Mouse (Mus musculus): ENCODE data around the gene Disp3. TPM values are rescaled to one million over a fixed set of nuclear protein-coding genes. Genes with fewer than 3 reads are reported as not detected.
A peak's percentile ranks its signal among the peaks of the same experiment; 100 is the strongest.

Gene Disp3
- polyA plus RNA-seq (2016; fragmentation: Nextera tagmentation; extraction: Ambion mirVana) = 7.8 and 9.4 TPM in 2 replicates

DNA sequence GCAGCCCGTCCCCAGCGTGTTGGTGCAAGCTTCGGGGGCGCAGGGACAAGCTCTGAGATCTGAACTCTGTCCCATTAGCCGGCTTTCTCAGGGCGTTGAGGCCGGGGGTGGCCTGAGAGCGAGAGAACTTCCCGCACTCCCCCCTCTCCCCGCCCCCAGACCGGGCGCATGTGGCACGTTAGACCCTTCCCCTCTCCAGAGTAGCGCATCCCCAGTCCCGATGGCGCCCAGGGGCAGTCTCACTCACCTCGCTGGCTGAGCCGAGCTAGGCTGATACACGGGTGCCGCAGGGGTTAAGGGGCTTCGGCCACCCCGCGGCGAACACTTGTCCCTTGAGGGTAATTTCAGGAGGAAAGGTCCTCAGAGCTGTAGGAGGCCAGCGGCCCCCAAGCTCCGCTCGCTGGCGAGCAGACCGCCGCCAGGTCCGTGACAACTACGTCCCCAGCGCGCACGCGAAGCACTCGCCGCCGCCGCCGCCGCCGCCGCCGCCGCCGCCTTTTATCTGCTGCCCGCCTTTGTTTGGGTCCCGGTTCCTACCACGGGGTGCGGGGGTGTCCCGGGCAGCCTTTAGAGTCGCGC lies at the start of gene Disp3:
Gene Disp3, minus strand, starts transcription at position 490 of the 579 bp plus-strand sequence.
- H3K9ac ChIP-seq (replicated peaks) = peak within 1 kb of the TSS; percentile 68
- peak within 1 kb of the TSS; percentile 53 for H3K4me3 ChIP-seq
- ATAC-seq (ENCODE audit: low FRiP score, low read depth) = peak; percentile 72
- under 1% methylated on average over 51 of the region's 54 CpGs for WGBS
- peaks cover 50% of the 10 kb centered on the region for H3K4me1 ChIP-seq
- H3K27me3 ChIP-seq = peaks cover 43% of the 10 kb centered on the region
- peak within 1 kb of the TSS; percentile 56 for H3K27ac ChIP-seq (replicated peaks)
- H3K4me2 ChIP-seq (replicated peaks) = peak within 1 kb of the TSS; percentile 86
- H3K9me3 ChIP-seq = no peaks in the 10 kb centered on the region
- H3K36me3 ChIP-seq = no peaks in the 10 kb centered on the region

DNA sequence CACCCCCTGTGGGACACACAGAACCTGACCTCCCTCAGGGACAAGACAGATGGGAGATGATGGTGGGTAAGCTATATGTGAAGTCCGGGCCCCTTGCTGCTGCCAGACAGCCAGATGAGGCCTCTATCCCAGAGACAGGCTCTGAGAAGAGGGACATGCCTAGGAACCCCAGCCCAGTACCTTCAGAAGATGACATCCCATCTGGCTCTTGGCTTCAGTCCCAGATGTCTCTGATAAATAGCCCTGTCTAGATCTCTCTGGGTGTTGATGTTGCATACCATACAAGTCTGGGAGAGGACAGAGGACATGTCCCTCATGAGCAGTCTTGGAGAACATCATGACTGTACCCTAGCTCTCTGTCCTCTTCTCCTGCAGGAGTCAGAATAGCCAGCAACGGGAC lies 42.5 kb upstream of the Disp3 start:
- no peak for ATAC-seq (ENCODE audit: low FRiP score, low read depth)
- 85% methylated on average over 2 of the region's 2 CpGs for WGBS
- Histone ChIP-seq H3K9ac (replicated peaks) (no peak overlapping the region), H3K27ac (replicated peaks) (no peak overlapping the region), H3K36me3 (no peaks in the 10 kb centered on the region), H3K4me2 (replicated peaks) (no peak overlapping the region), H3K4me3 (no peak overlapping the region), H3K4me1 (peaks cover 35% of the 10 kb centered on the region), H3K27me3 (peaks cover 18% of the 10 kb centered on the region; the same call in 1 of the 2 replicates), H3K9me3 (no peaks in the 10 kb centered on the region)

DNA sequence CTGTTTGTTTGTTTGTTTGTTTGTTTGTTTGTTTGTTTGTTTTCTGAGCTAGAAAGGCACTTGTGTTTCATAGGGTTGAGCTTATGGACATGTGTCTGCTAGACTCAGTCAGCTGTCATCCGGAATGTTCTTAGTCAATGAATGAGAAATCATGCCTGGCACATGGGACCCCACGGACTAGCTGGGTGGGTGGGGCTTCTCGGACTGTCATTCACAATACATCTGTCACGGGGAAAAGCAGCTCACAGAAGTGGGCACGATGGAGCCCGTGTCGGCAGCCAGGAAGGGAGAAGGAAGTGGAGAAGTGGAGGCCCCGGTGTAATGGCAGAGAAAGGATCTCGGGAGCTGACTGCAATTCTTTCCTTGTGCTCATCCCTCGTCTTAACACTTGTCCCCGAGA lies 41.7 kb upstream of the Disp3 start:
- H3K36me3 ChIP-seq = no peaks in the 10 kb centered on the region
- H3K4me2 ChIP-seq (replicated peaks) = no peak overlapping the region
- H3K9ac ChIP-seq (replicated peaks) = 0 out of 2 replicates have a peak overlapping the region, but pooled peaks have one; percentile 24
- H3K4me3 ChIP-seq = no peak overlapping the region
- peaks cover 26% of the 10 kb centered on the region; the same call in 1 of the 2 replicates for H3K27me3 ChIP-seq
- ATAC-seq (ENCODE audit: low FRiP score, low read depth) = no peak
- no peak overlapping the region for H3K27ac ChIP-seq (replicated peaks)
- peaks cover 44% of the 10 kb centered on the region for H3K4me1 ChIP-seq
- no peaks in the 10 kb centered on the region for H3K9me3 ChIP-seq
- WGBS = 28% methylated on average over 11 of the region's 11 CpGs

DNA sequence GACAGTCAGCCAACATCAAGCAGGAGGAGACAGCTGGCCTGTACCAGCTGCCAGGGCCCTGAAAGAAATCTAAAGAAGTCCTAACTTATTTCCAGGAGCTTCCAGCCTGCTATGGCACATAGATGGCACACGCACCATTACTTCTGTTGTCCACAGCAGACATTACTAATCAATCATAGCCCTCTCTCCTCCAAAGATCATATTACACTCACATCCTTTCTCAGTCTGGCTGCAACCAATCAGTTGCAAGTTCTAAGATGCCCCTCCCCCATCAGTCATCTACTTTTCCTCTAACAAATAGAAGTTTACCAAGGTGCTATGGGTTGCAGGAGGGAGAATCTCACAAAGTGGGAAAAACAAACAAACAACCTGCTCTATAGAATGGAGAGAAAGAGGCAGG lies 40.5 kb upstream of the Disp3 start:
- peaks cover 33% of the 10 kb centered on the region; the same call in 1 of the 2 replicates for H3K27me3 ChIP-seq
- 96% methylated on average over 1 of the region's 1 CpGs for WGBS
- no peaks in the 10 kb centered on the region for H3K9me3 ChIP-seq
- H3K4me2 ChIP-seq (replicated peaks) = no peak overlapping the region
- no peaks in the 10 kb centered on the region for H3K36me3 ChIP-seq
- H3K4me3 ChIP-seq = no peak overlapping the region
- H3K9ac ChIP-seq (replicated peaks) = no peak overlapping the region
- peak overlapping the region; percentile 77; the same call in 1 of the 2 replicates for H3K27ac ChIP-seq (replicated peaks)
- peaks cover 45% of the 10 kb centered on the region for H3K4me1 ChIP-seq
- no peak for ATAC-seq (ENCODE audit: low FRiP score, low read depth)

DNA sequence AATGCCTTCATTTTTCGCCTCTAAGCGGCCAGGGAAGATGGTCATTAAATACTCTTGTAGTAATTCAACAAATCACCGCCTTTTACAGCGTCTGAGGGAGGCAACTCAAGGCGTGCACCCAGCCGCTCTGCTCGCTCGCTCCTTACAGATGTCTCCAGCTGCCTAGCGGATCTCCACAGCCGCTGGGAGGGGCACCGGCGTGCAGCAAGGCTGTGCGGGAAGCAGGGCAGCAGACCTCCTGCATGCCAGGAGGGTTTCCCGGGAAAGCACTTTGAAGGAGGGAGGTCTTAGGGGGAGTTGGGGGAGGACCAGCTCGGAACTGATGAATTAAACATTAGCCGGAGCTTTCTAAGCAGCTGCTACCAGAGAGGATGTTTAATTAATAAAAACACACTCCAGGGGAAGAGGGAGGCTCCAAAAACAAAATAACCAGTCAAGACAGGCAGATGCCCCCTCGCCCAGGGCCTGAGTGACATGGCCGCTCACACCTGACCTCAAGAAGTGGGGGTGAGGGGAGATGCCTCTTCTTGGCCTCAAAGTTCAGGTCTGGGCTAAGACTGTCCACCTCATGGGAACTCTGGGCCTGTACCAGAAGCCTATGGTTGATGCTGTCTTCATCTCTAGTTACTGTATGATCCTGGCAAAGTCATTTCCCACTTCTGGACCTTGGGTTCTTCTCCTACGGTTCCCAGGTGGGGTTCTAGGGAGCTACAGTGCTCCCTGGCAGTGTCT lies 39.7 kb upstream of the Disp3 start:
- H3K4me3 ChIP-seq = 0 out of 2 replicates have a peak overlapping the region, but pooled peaks have one; percentile 5
- peaks cover 48% of the 10 kb centered on the region for H3K4me1 ChIP-seq
- 0 out of 2 replicates have a peak overlapping the region, but pooled peaks have one; percentile 6 for H3K9ac ChIP-seq (replicated peaks)
- H3K27ac ChIP-seq (replicated peaks) = peak overlapping the region; percentile 77
- peaks cover 37% of the 10 kb centered on the region; the same call in 1 of the 2 replicates for H3K27me3 ChIP-seq
- ATAC-seq (ENCODE audit: low FRiP score, low read depth) = peak; percentile 90
- H3K36me3 ChIP-seq = no peaks in the 10 kb centered on the region
- 5% methylated on average over 19 of the region's 19 CpGs for WGBS
- no peaks in the 10 kb centered on the region for H3K9me3 ChIP-seq
- H3K4me2 ChIP-seq (replicated peaks) = peak overlapping the region; percentile 47

DNA sequence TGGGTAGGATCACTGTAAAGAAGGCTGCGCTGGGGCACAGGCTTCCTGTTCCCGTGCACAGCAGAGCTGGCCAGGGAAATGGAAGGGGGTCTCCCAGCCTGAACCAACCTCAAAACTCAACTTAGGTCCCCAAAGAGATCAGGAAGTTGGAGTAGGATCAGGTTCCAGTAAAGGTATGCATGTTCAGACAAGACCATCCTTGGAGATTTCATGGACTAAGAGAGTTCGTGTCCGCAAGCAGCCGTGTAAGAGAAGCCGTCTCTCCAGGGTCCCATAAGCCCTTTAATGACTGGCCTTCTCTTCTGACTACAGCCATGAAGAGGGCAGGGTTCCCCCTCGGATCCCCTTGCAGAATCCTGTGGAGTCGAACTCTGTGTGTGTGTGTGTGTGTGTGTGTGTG lies 39.0 kb upstream of the Disp3 start:
- Histone ChIP-seq H3K27ac (replicated peaks) (peak overlapping the region; percentile 77), H3K36me3 (no peaks in the 10 kb centered on the region), H3K4me1 (peaks cover 54% of the 10 kb centered on the region), H3K4me2 (replicated peaks) (peak overlapping the region; percentile 47), H3K9me3 (no peaks in the 10 kb centered on the region), H3K9ac (replicated peaks) (0 out of 2 replicates have a peak overlapping the region, but pooled peaks have one; percentile 6), H3K27me3 (peaks cover 37% of the 10 kb centered on the region; the same call in 1 of the 2 replicates), H3K4me3 (no peak overlapping the region)
- WGBS = 32% methylated on average over 8 of the region's 8 CpGs
- ATAC-seq (ENCODE audit: low FRiP score, low read depth) = peak; percentile 32

DNA sequence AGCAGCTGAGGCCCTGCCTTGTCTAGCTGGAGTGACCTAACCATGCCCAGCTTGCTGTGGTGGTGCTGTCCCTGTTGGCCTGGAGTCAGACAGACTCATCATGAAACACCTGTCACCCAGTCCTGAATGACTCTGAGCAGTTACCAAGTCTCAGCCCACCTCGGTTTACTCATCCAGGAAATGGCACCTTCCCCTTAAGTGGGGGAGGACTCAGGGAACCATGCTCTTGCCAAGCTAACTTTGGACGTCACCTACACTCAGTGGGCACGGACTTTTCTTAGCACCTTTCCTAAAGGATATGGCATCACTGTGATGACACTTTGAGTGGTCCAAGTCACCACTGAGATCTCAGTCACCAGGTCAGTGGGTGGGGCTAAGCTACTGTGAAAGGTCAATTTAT lies 38.2 kb upstream of the Disp3 start:
- H3K27me3 ChIP-seq = peaks cover 40% of the 10 kb centered on the region; the same call in 1 of the 2 replicates
- H3K9ac ChIP-seq (replicated peaks) = no peak overlapping the region
- no peak overlapping the region for H3K4me2 ChIP-seq (replicated peaks)
- peaks cover 63% of the 10 kb centered on the region for H3K4me1 ChIP-seq
- H3K27ac ChIP-seq (replicated peaks) = no peak overlapping the region
- H3K9me3 ChIP-seq = no peaks in the 10 kb centered on the region
- no peak overlapping the region for H3K4me3 ChIP-seq
- WGBS = 96% methylated on average over 3 of the region's 3 CpGs
- H3K36me3 ChIP-seq = no peaks in the 10 kb centered on the region
- ATAC-seq (ENCODE audit: low FRiP score, low read depth) = no peak

DNA sequence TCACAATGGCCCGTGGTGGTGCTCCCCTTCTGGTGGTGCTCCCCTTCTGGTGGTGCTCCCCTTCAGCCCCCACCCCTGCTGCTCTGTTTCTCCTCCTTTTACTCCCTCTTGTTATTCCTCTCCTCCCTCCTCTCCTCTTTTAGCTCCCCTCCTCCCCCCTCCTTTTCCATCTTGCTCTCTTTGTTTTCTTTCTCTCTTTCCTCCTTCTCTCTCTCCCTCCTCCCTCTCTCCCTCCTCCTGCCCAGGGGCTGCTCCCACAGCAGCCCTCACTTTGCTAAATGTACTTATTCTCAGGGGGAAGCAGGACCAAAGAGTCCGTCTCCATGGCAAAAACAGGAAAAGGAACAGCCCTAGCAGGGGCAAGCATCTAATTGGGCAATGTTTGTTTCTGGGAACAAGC lies 37.3 kb upstream of the Disp3 start:
- 43% methylated on average over 2 of the region's 2 CpGs for WGBS
- Histone ChIP-seq H3K27ac (replicated peaks) (no peak overlapping the region), H3K27me3 (peaks cover 33% of the 10 kb centered on the region; the same call in 1 of the 2 replicates), H3K4me2 (replicated peaks) (no peak overlapping the region), H3K4me3 (no peak overlapping the region), H3K9ac (replicated peaks) (no peak overlapping the region), H3K9me3 (no peaks in the 10 kb centered on the region), H3K4me1 (peaks cover 63% of the 10 kb centered on the region), H3K36me3 (no peaks in the 10 kb centered on the region)
- ATAC-seq (ENCODE audit: low FRiP score, low read depth) = no peak

DNA sequence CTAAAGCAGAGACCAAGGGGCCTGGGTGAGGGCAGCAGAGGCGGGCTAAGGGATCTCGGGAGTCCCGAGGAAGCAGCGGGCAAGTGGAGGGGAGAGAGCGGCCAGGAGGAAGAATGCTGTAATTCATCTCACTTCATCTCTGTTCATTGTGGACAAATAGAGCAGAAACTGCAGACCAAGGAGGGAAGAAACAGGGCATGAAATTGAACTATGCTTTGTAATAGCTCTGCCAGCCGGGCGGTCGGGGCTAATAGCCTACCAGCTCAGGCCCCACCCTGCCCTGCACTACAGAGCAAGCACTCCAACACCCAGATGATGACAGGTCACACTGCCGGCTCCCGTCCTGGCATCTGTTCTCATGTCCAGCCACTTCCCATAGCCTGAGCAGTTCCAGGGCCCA lies 34.4 kb upstream of the Disp3 start:
- no peak overlapping the region for H3K4me2 ChIP-seq (replicated peaks)
- no peaks in the 10 kb centered on the region for H3K36me3 ChIP-seq

DNA sequence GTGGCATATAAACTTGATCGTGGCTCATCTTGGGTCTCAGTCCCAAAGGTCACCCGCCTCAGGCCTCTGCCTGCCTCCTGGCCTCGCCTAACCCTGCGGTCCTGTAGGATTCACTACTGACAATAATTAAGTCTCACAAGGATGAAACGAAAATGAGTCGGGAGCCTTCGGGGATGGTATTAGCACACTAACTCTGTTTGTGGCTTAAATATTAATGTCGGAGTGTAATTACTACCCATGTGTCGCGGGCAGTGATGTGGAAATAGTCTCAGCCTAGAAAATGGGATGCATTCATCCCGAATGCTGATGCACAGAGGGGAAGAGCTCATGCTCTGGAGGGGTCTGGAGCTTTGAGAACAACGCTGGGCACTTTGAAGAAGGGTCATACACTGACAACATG lies 31.6 kb upstream of the Disp3 start:
- Histone ChIP-seq H3K4me2 (replicated peaks) (no peak overlapping the region), H3K9me3 (no peaks in the 10 kb centered on the region), H3K4me1 (peaks cover 23% of the 10 kb centered on the region), H3K27ac (replicated peaks) (peak overlapping the region; percentile 25; the same call in 1 of the 2 replicates), H3K9ac (replicated peaks) (no peak overlapping the region), H3K36me3 (no peaks in the 10 kb centered on the region), H3K4me3 (no peak overlapping the region), H3K27me3 (peaks cover 18% of the 10 kb centered on the region; the same call in 1 of the 2 replicates)
- 66% methylated on average over 12 of the region's 12 CpGs for WGBS
- ATAC-seq (ENCODE audit: low FRiP score, low read depth) = no peak

More for the DNA sequence above, 34.4 kb upstream of the Disp3 start:
- no peak overlapping the region for H3K4me3 ChIP-seq
- H3K4me1 ChIP-seq = peaks cover 44% of the 10 kb centered on the region
- H3K27ac ChIP-seq (replicated peaks) = peak overlapping the region; percentile 40
- 28% methylated on average over 9 of the region's 10 CpGs for WGBS
- 0 out of 2 replicates have a peak overlapping the region, but pooled peaks have one; percentile 15 for H3K9ac ChIP-seq (replicated peaks)
- H3K9me3 ChIP-seq = no peaks in the 10 kb centered on the region
- ATAC-seq (ENCODE audit: low FRiP score, low read depth) = no peak
- H3K27me3 ChIP-seq = peaks cover 33% of the 10 kb centered on the region; the same call in 1 of the 2 replicates

DNA sequence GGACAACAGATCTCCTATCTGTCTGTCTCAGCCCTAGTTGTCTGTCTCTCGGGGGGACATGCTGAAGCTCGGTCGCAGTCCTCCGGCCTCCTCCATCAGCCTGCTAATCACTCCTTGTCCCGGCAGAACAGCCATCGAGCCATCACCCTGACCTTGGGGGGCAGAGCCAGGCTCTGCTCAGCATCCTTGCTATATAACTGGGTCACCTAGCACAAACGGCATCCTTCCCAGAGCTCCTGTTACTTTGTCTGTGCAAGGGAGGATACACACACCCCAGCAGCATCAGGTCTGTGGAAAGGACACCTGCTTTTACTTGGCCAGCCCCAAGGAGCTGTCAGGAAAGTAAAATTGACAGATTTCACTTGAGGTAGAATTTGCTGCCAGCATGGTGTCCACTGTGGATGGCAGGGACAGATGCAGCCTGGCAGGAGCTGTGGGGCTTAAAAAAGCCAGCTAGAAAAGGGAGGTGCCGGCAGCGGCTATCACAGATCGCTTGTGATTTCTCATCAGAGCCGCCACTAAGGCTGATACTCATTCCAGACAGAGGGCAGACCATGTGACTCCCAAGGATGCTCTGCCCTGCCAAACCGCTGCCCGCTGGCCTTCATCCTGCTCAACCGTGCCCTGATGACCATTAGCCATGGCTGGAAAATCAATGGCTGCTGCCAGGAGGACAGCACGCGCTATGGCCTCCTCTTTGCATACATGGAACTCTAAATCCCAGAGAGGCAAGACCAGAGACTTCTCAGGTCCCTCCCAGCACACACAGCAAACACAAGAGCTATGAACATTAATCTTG lies 27.8 kb upstream of the Disp3 start:
- ATAC-seq (ENCODE audit: low FRiP score, low read depth) = no peak
- no peak overlapping the region for H3K27ac ChIP-seq (replicated peaks)
- no peak overlapping the region for H3K4me3 ChIP-seq
- peaks cover 24% of the 10 kb centered on the region for H3K4me1 ChIP-seq
- no peak overlapping the region for H3K9ac ChIP-seq (replicated peaks)
- no peaks in the 10 kb centered on the region for H3K9me3 ChIP-seq
- 79% methylated on average over 16 of the region's 16 CpGs for WGBS
- no peak overlapping the region for H3K4me2 ChIP-seq (replicated peaks)
- H3K36me3 ChIP-seq = no peaks in the 10 kb centered on the region
- H3K27me3 ChIP-seq = peaks cover 11% of the 10 kb centered on the region; the same call in 1 of the 2 replicates

Measured in midbrain, embryonic 12.5 days (tissue).